Mouse (Mus musculus) lung, adult 2 months (tissue): ENCODE measurements at regions not wholly inside any gene's neighbourhood (a gene's known extent, or its start where the extent isn't known, plus 50 kb on each side); places are given as distances from the start of the nearest gene placed in this dataset.

Experiments
- DNase-seq: peaks from one replicate; pipeline ENCODE4 v3.0.0; 2022
- H3K4me1 ChIP-seq: fragments of 200-500 bp; 2 replicates; pipeline ENCODE4 v1.6.1; 2011; ENCODE audit warnings: low read length; ENCODE audit not compliant: control insufficient read depth, insufficient read depth
- H3K4me3 ChIP-seq: fragments of 200-500 bp; replicated peaks from 2 replicates; pipeline ENCODE3; 2011; ENCODE audit warnings: low read depth, mild to moderate bottlenecking, control low read depth, low read length; ENCODE audit errors: extremely low read depth
- CTCF ChIP-seq: fragments of 200-500 bp; IDR thresholded peaks from 2 replicates; pipeline ENCODE4 v1.5.1; 2011; ENCODE audit warnings: mild to moderate bottlenecking, low read length, control low read depth; ENCODE audit not compliant: insufficient read depth
- POLR2A ChIP-seq: fragments of 200-500 bp; IDR thresholded peaks from 2 replicates; pipeline ENCODE4 v1.6.1; 2011; ENCODE audit warnings: low read depth, mild to moderate bottlenecking, control low read depth, low read length, borderline replicate concordance; ENCODE audit errors: extremely low read depth
- WGBS: fragments of 180-500 bp; shearing (Covaris S2); methylation state at CpG from one replicate; pipeline ENCODE4 v1.1.7; 2018; 5-methylcytosine and 5-hydroxymethylcytosine counted together

- Histone ChIP-seq H3K4me1 (no peaks in the 10 kb centered on the region), H3K4me3 (no peak overlapping the region)
- DNase-seq, result no peak
- 51% methylated on average over 5 of the region's 5 CpGs for WGBS
- no peak for TF ChIP-seq CTCF
- TF ChIP-seq POLR2A, result no peak
Measured at GRCm38 (mm10) chr9:61689516-61689915, 224.8 kb downstream of the Rplp1 start.

GRCm38 (mm10) chr9:61683557-61683956 is 230.8 kb downstream of the Rplp1 start:
- Histone ChIP-seq H3K4me3 (no peak overlapping the region), H3K4me1 (no peaks in the 10 kb centered on the region)
- DNase-seq, result no peak
- 85% methylated on average over 4 of the region's 4 CpGs for WGBS
- TF ChIP-seq CTCF (no peak), POLR2A (no peak)

- Histone ChIP-seq H3K4me1 (no peaks in the 10 kb centered on the region), H3K4me3 (no peak overlapping the region)
- TF ChIP-seq POLR2A, result no peak
- TF ChIP-seq CTCF, result no peak
- 80% methylated on average over 5 of the region's 5 CpGs for WGBS
- DNase-seq, result no peak
Measured at GRCm38 (mm10) chr9:61682744-61683259, 231.5 kb downstream of the Rplp1 start.

GRCm38 (mm10) chr9:61682316-61682715 is 232.0 kb downstream of the Rplp1 start:
- TF ChIP-seq CTCF, result no peak
- Histone ChIP-seq H3K4me3 (no peak overlapping the region), H3K4me1 (no peaks in the 10 kb centered on the region)
- DNase-seq, result no peak
- WGBS, result 39% methylated on average over 4 of the region's 4 CpGs

- TF ChIP-seq CTCF, result no peak
- no peak for TF ChIP-seq POLR2A
Measured at GRCm38 (mm10) chr9:61681406-61681805, 232.9 kb downstream of the Rplp1 start.

GRCm38 (mm10) chr9:61680911-61681311 is 233.4 kb downstream of the Rplp1 start:
- WGBS, result 50% methylated on average over 6 of the region's 6 CpGs
- DNase-seq, result no peak
- no peaks in the 10 kb centered on the region for H3K4me1 ChIP-seq
- no peak overlapping the region for H3K4me3 ChIP-seq
- TF ChIP-seq POLR2A (no peak), CTCF (no peak)

More at GRCm38 (mm10) chr9:61681406-61681805, 232.9 kb downstream of the Rplp1 start:
- Histone ChIP-seq H3K4me3 (no peak overlapping the region), H3K4me1 (no peaks in the 10 kb centered on the region)
- DNase-seq, result no peak
- WGBS, result 63% methylated on average over 5 of the region's 5 CpGs

GRCm38 (mm10) chr9:61679686-61680085 is 234.7 kb downstream of the Rplp1 start:
- Histone ChIP-seq H3K4me3 (no peak overlapping the region), H3K4me1 (no peaks in the 10 kb centered on the region)
- DNase-seq, result no peak
- no peak for TF ChIP-seq CTCF
- no peak for TF ChIP-seq POLR2A
- WGBS, result 73% methylated on average over 6 of the region's 6 CpGs

- no peaks in the 10 kb centered on the region for H3K4me1 ChIP-seq
- TF ChIP-seq CTCF, result no peak
- TF ChIP-seq POLR2A, result no peak
- no peak overlapping the region for H3K4me3 ChIP-seq
- DNase-seq, result no peak
- WGBS, result 63% methylated on average over 3 of the region's 3 CpGs
Measured at GRCm38 (mm10) chr9:61677603-61678002, 236.7 kb downstream of the Rplp1 start.

- WGBS, result 70% methylated on average over 11 of the region's 11 CpGs
- DNase-seq, result no peak
- TF ChIP-seq CTCF (no peak), POLR2A (no peak)
- no peaks in the 10 kb centered on the region for H3K4me1 ChIP-seq
- no peak overlapping the region for H3K4me3 ChIP-seq
Measured at GRCm38 (mm10) chr9:61677037-61677436, 237.3 kb downstream of the Rplp1 start.

GRCm38 (mm10) chr9:61675366-61675765 is 239.0 kb downstream of the Rplp1 start:
- DNase-seq, result no peak
- Histone ChIP-seq H3K4me3 (no peak overlapping the region), H3K4me1 (no peaks in the 10 kb centered on the region; the same call in 1 of the 2 replicates)
- TF ChIP-seq CTCF, result no peak
- no peak for TF ChIP-seq POLR2A
- 68% methylated on average over 2 of the region's 2 CpGs for WGBS

GRCm38 (mm10) chr9:61673575-61674203 is 240.7 kb downstream of the Rplp1 start:
- TF ChIP-seq POLR2A, result no peak
- no peak for TF ChIP-seq CTCF
- Histone ChIP-seq H3K4me1 (no peaks in the 10 kb centered on the region; the same call in 1 of the 2 replicates), H3K4me3 (no peak overlapping the region)
- 83% methylated on average over 16 of the region's 16 CpGs for WGBS
- no peak for DNase-seq
